Mouse (Mus musculus) 416B (cell line): ENCODE data around the gene Upp2.
A peak's percentile ranks its signal among the peaks of the same experiment; 100 is the strongest.

Experiments used
- DNase-seq: peaks from one replicate; pipeline ENCODE4 v3.0.0; 2011; ENCODE audit warnings: low read depth

Upp2 gene

GRCm38 (mm10) chr2:58567066-58567810, at the start of gene Upp2, which contains the start of gene Acvr1:
Gene Upp2 (plus strand): TSS chr2:58567298.
Gene Acvr1 (minus strand): TSS chr2:58567157.
- peak; percentile 81 for DNase-seq

GRCm38 (mm10) chr2:58518517-58518916, 48.6 kb upstream of the Upp2 start:
- no peak for DNase-seq

- DNase-seq, result no peak
Observed at GRCm38 (mm10) chr2:58520727-58521126, 46.4 kb upstream of the Upp2 start.

- no peak for DNase-seq
Observed at GRCm38 (mm10) chr2:58521621-58522020, 45.5 kb upstream of the Upp2 start.

GRCm38 (mm10) chr2:58523097-58523496, 44.0 kb upstream of the Upp2 start:
- no peak for DNase-seq

GRCm38 (mm10) chr2:58523894-58524293, 43.2 kb upstream of the Upp2 start:
- no peak for DNase-seq

- no peak for DNase-seq
Observed at GRCm38 (mm10) chr2:58524356-58524755, 42.7 kb upstream of the Upp2 start.

- no peak for DNase-seq
Observed at GRCm38 (mm10) chr2:58527786-58528185, 39.3 kb upstream of the Upp2 start.

GRCm38 (mm10) chr2:58529384-58529783, 37.7 kb upstream of the Upp2 start:
- no peak for DNase-seq

GRCm38 (mm10) chr2:58529860-58530440, 37.1 kb upstream of the Upp2 start:
- DNase-seq, result peak; percentile 31

GRCm38 (mm10) chr2:58530521-58530920, 36.6 kb upstream of the Upp2 start:
- no peak for DNase-seq

- DNase-seq, result peak; percentile 39
Observed at GRCm38 (mm10) chr2:58532260-58532850, 34.7 kb upstream of the Upp2 start.

- DNase-seq, result no peak
Observed at GRCm38 (mm10) chr2:58533521-58534001, 33.5 kb upstream of the Upp2 start.

- no peak for DNase-seq
Observed at GRCm38 (mm10) chr2:58534379-58534778, 32.7 kb upstream of the Upp2 start.

GRCm38 (mm10) chr2:58535233-58535632, 31.9 kb upstream of the Upp2 start:
- no peak for DNase-seq

GRCm38 (mm10) chr2:58536796-58537195, 30.3 kb upstream of the Upp2 start:
- no peak for DNase-seq

GRCm38 (mm10) chr2:58538196-58538595, 28.9 kb upstream of the Upp2 start:
- DNase-seq, result no peak

- DNase-seq, result no peak
Observed at GRCm38 (mm10) chr2:58543252-58543651, 23.8 kb upstream of the Upp2 start.

- DNase-seq, result peak; percentile 20
Observed at GRCm38 (mm10) chr2:58544368-58544767, 22.7 kb upstream of the Upp2 start.

GRCm38 (mm10) chr2:58546264-58546663, 20.8 kb upstream of the Upp2 start:
- peak; percentile 74 for DNase-seq

- no peak for DNase-seq
Observed at GRCm38 (mm10) chr2:58548943-58549342, 18.2 kb upstream of the Upp2 start.

- no peak for DNase-seq
Observed at GRCm38 (mm10) chr2:58549960-58550359, 17.1 kb upstream of the Upp2 start.

- no peak for DNase-seq
Observed at GRCm38 (mm10) chr2:58550488-58550887, 16.6 kb upstream of the Upp2 start.
